1 mouse cellular context compared by ENCODE assay signal in the genomic region with DNA sequence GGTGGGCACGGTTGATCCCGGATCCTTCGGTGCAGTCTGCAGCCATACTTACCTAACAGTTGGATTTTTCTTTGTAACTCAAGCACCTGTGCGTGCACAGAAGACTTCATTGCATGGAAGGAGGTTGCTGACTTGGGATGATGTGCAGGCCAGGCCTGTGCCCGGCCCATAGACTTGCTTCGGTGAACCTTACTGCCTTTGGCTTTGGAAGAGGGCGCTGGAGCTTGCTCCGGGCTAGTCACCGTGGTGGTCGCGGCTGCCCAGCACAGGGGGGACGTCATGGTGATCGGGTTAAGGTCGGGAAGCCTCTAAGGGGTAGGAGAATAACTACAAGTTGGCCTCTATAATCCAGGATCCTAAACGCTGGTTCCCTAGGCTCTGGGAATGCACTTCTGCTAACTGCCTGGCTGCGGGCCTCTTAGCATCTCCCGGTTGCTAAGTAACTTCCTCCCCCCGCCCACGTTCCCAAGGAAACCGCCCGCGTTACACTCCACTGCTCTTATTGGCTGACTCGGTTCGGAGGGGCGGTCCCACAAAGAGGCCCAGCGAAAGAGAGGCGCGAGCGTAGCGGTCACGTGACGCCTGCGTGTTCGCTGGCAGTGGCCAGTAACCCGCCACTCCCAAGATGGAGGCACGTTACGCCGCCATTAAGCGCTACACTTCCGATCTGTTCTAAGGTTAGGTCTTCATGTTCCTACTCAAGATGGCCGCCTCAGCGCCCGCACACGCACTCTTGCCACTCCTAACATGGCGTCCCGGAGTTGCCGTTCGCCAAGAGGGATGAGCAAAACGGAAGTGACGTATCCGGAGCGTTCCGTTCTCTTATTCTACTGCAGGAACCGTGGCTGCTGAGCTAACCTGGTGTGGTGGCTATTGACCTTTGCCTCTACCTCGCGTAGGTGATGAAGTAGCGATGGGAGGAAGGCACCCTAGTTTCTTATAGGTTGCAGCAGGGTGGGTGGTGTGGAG.
TF ChIP-seq lines count a peak whose summit lies in the region.

A gene (minus strand): TSS at position 441 of the 969 bp plus-strand sequence.
A gene (plus strand): TSS at position 613 of the 969 bp plus-strand sequence.

TF ChIP-seq in CH12.LX, 34 proteins besides CTCF, POLR2A, EP300 and RAD21 (continued from another document):
- TF ChIP-seq MYC (IDR thresholded peaks at IDR 0.05; ENCODE audit: low read depth, low read length) (peak; percentile 89), KAT2A (IDR thresholded peaks at IDR 0.05; ENCODE audit: insufficient replicate concordance, low read length) (peak; percentile 93; the same call in 1 of the 2 replicates), GABPA (IDR thresholded peaks at IDR 0.05; ENCODE audit: insufficient replicate concordance, low read depth, low read length) (no peak; the same call in 1 of the 2 replicates), SMC3 (IDR thresholded peaks at IDR 0.05; ENCODE audit: low read depth, low read length) (no peak), ZKSCAN1 (IDR thresholded peaks at IDR 0.05; ENCODE audit: borderline replicate concordance, low read depth, low read length) (no peak), RCOR1 (conservative IDR thresholded peaks at IDR 0.05; ENCODE audit: low read depth, low read length) (peak; percentile 100), MEF2A (IDR thresholded peaks at IDR 0.05; ENCODE audit: borderline replicate concordance, low read depth, low read length) (peak; percentile 54; the same call in 1 of the 2 replicates), ZC3H11A (IDR thresholded peaks at IDR 0.05; ENCODE audit: low read depth, low read length) (peak; percentile 99), TBP (conservative IDR thresholded peaks at IDR 0.05; ENCODE audit: low read depth, low read length) (peak; percentile 83), IRF4 (IDR thresholded peaks at IDR 0.05; ENCODE audit: low read depth, low read length) (peak; percentile 69; the same call in 1 of the 2 replicates), HCFC1 (IDR thresholded peaks at IDR 0.05; ENCODE audit: low read depth, low read length) (peak; percentile 97), E2F4 (IDR thresholded peaks at IDR 0.05; ENCODE audit: insufficient replicate concordance, low read depth, low read length) (no peak), UBTF (IDR thresholded peaks at IDR 0.05; ENCODE audit: low read depth, low read length) (no peak), TCF12 (IDR thresholded peaks at IDR 0.05; ENCODE audit: low read depth, low read length) (peak; percentile 67; the same call in 1 of the 2 replicates), USF1 (IDR thresholded peaks at IDR 0.05; ENCODE audit: low read depth, low read length) (peak; percentile 100), MAZ (IDR thresholded peaks at IDR 0.05; ENCODE audit: low read depth, low read length) (peak; percentile 43; the same call in 1 of the 2 replicates), MAFK (IDR thresholded peaks at IDR 0.05; ENCODE audit: insufficient replicate concordance, low read length) (no peak), CHD2 (IDR thresholded peaks at IDR 0.05; ENCODE audit: low read length) (peak; percentile 10; the same call in 1 of the 2 replicates), ZNF384 (IDR thresholded peaks at IDR 0.05; ENCODE audit: low read depth, low read length) (no peak), JUND (conservative IDR thresholded peaks at IDR 0.05; ENCODE audit: low read depth, low read length) (no peak), POLR2AphosphoS2 (IDR thresholded peaks at IDR 0.05; ENCODE audit: low read depth, low read length) (peak; percentile 74; the same call in 1 of the 2 replicates), BHLHE40 (IDR thresholded peaks at IDR 0.05; ENCODE audit: low read depth, low read length) (peak; percentile 82), MAX (IDR thresholded peaks at IDR 0.05; ENCODE audit: low read length) (peak; percentile 98), CHD1 (IDR thresholded peaks at IDR 0.05; ENCODE audit: low read depth, low read length) (no peak), USF2 (conservative IDR thresholded peaks at IDR 0.05; ENCODE audit: low read depth, low read length) (peak; percentile 99), ETS1 (conservative IDR thresholded peaks at IDR 0.05; ENCODE audit: low read depth, low read length) (0 out of 2 replicates have a peak, but pooled peaks have one; percentile 15), MXI1 (IDR thresholded peaks at IDR 0.05; ENCODE audit: low read depth, low read length) (peak; percentile 98), NELFE (IDR thresholded peaks at IDR 0.05; ENCODE audit: low read depth, low read length) (peak; percentile 88), SIN3A (IDR thresholded peaks at IDR 0.05; ENCODE audit: low read length) (peak; percentile 83), ELF1 (IDR thresholded peaks at IDR 0.05; ENCODE audit: low read depth, low read length) (peak; percentile 90)
